Mouse (Mus musculus) intestine, embryonic 15.5 days (tissue): ENCODE measurements at regions not wholly inside any gene's neighbourhood (a gene's known extent, or its start where the extent isn't known, plus 50 kb on each side); places are given as distances from the start of the nearest gene placed in this dataset.

Experiments used
- ATAC-seq: fragments of 200-750 bp; cut with Nextera tagmentation; 2 replicates; pipeline ENCODE4 v1.8.0; 2017; ENCODE audit warnings: moderate TSS enrichment, moderate library complexity
- H3K27ac ChIP-seq: fragments of 300-500 bp; sonication (generic); 2 replicates; pipeline ENCODE4 v1.5.1; 2015; ENCODE audit warnings: mild to moderate bottlenecking, inconsistent platforms
- H3K27me3 ChIP-seq: fragments of 300-500 bp; sonication (generic); replicated peaks from 2 replicates; pipeline ENCODE4 v1.6.1; 2015; ENCODE audit warnings: inconsistent platforms
- H3K36me3 ChIP-seq: fragments of 300-500 bp; sonication (generic); 2 replicates; pipeline ENCODE4 v1.6.1; 2015; ENCODE audit warnings: inconsistent platforms
- H3K4me1 ChIP-seq: fragments of 300-500 bp; sonication (generic); replicated peaks from 2 replicates; pipeline ENCODE4 v1.6.1; 2015; ENCODE audit warnings: inconsistent platforms
- H3K4me2 ChIP-seq: fragments of 300-500 bp; sonication (generic); replicated peaks from 2 replicates; pipeline ENCODE4 v1.6.1; 2015; ENCODE audit warnings: mild to moderate bottlenecking, inconsistent platforms
- H3K4me3 ChIP-seq: fragments of 300-500 bp; sonication (generic); replicated peaks from 2 replicates; pipeline ENCODE4 v1.5.1; 2015; ENCODE audit warnings: inconsistent platforms
- H3K9ac ChIP-seq: fragments of 300-500 bp; sonication (generic); 2 replicates; pipeline ENCODE4 v1.6.1; 2015; ENCODE audit warnings: inconsistent platforms
- H3K9me3 ChIP-seq: fragments of 300-500 bp; sonication (generic); 2 replicates; pipeline ENCODE4 v1.6.1; 2016; ENCODE audit warnings: inconsistent platforms
- WGBS: fragments of 180-500 bp; shearing (Covaris S2); methylation state at CpG from one replicate; pipeline ENCODE4 v1.1.7; 2015; 5-methylcytosine and 5-hydroxymethylcytosine counted together

- no peaks in the 10 kb centered on the region for H3K9me3 ChIP-seq
- WGBS, result 91% methylated on average over 10 of the region's 10 CpGs
- no peaks in the 10 kb centered on the region for H3K4me1 ChIP-seq
- no peak overlapping the region for H3K27ac ChIP-seq
- no peaks in the 10 kb centered on the region for H3K27me3 ChIP-seq
- no peak for ATAC-seq
- no peak overlapping the region for H3K4me2 ChIP-seq
- no peak overlapping the region for H3K4me3 ChIP-seq
- H3K36me3 ChIP-seq, result no peaks in the 10 kb centered on the region
- no peak overlapping the region for H3K9ac ChIP-seq
These were observed 104.6 kb downstream of the Ube2e3 start for GRCm38 (mm10) chr2:78972288-78973117.

- Histone ChIP-seq H3K27ac (no peak overlapping the region), H3K4me1 (no peaks in the 10 kb centered on the region), H3K4me2 (no peak overlapping the region), H3K9me3 (no peaks in the 10 kb centered on the region), H3K4me3 (no peak overlapping the region), H3K27me3 (no peaks in the 10 kb centered on the region), H3K9ac (no peak overlapping the region), H3K36me3 (no peaks in the 10 kb centered on the region)
- no peak for ATAC-seq
- 99% methylated on average over 3 of the region's 3 CpGs for WGBS
These were observed 105.9 kb downstream of the Ube2e3 start for GRCm38 (mm10) chr2:78973811-78974210.

- H3K4me1 ChIP-seq, result no peaks in the 10 kb centered on the region
- H3K4me2 ChIP-seq, result no peak overlapping the region
- no peak for ATAC-seq
- no peaks in the 10 kb centered on the region for H3K9me3 ChIP-seq
- no peak overlapping the region for H3K4me3 ChIP-seq
- no peaks in the 10 kb centered on the region for H3K27me3 ChIP-seq
- no peak overlapping the region for H3K9ac ChIP-seq
- no peaks in the 10 kb centered on the region for H3K36me3 ChIP-seq
- WGBS, result 75% methylated on average over 2 of the region's 2 CpGs
- H3K27ac ChIP-seq, result no peak overlapping the region
These were observed 106.9 kb downstream of the Ube2e3 start for GRCm38 (mm10) chr2:78974683-78975392.

GRCm38 (mm10) chr2:78975393-78975774, 107.5 kb downstream of the Ube2e3 start:
- 83% methylated on average over 4 of the region's 4 CpGs for WGBS
- no peak for ATAC-seq
- H3K9me3 ChIP-seq, result no peaks in the 10 kb centered on the region
- H3K4me3 ChIP-seq, result no peak overlapping the region
- no peaks in the 10 kb centered on the region for H3K36me3 ChIP-seq
- no peaks in the 10 kb centered on the region for H3K27me3 ChIP-seq
- no peak overlapping the region for H3K4me2 ChIP-seq
- no peak overlapping the region for H3K9ac ChIP-seq
- no peak overlapping the region for H3K27ac ChIP-seq
- no peaks in the 10 kb centered on the region for H3K4me1 ChIP-seq

DNA sequence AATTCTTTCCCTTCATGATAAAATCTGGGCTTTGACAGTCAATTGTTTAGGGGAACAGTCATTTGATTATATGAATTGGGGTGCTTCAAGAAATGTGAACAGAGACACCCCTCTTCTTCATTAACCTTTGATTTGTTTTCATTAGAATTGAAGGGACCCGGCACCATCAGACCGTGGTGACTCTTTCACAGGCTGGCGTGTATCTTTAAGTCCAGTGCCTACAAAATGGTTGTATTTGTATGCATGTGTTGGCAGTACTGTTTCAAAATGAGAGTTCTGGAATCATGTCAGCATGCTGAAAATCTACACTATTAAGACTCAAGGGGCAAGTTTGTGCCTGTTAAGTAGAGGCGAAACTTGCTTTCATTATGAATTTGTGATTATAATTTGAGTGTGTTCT, 108.2 kb downstream of the Ube2e3 start:
- Histone ChIP-seq H3K27me3 (no peaks in the 10 kb centered on the region), H3K36me3 (no peaks in the 10 kb centered on the region), H3K4me3 (no peak overlapping the region), H3K4me2 (no peak overlapping the region), H3K4me1 (no peaks in the 10 kb centered on the region), H3K9me3 (no peaks in the 10 kb centered on the region), H3K27ac (no peak overlapping the region), H3K9ac (no peak overlapping the region)
- WGBS, result 93% methylated on average over 4 of the region's 4 CpGs
- ATAC-seq, result no peak

GRCm38 (mm10) chr2:78977632-78978397, 109.9 kb downstream of the Ube2e3 start:
- Histone ChIP-seq H3K9me3 (no peaks in the 10 kb centered on the region), H3K9ac (no peak overlapping the region), H3K4me1 (no peaks in the 10 kb centered on the region), H3K27ac (no peak overlapping the region), H3K36me3 (no peaks in the 10 kb centered on the region), H3K27me3 (no peaks in the 10 kb centered on the region), H3K4me3 (no peak overlapping the region), H3K4me2 (no peak overlapping the region)
- no peak for ATAC-seq
- 78% methylated on average over 5 of the region's 5 CpGs for WGBS

DNA sequence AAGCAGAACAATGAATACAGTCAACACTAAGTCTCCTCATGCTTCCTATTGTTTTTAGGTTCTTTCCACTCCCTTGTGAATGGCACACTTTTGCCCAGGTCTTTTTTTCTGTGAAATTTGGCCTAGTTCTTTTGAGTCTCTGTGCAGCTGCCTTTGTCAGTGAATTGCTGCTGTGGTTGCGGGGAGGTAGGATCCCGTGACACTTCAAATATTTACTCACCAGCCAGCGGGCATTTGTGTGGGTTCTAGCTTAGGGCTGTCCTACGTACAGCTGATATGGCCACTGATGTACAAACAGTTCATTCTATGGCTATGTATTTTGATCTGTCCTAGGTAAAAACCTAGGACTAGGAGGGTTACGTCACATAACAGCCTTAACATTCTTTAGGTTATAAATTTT, 112.1 kb downstream of the Ube2e3 start:
- Histone ChIP-seq H3K27me3 (no peaks in the 10 kb centered on the region), H3K36me3 (no peaks in the 10 kb centered on the region), H3K4me3 (no peak overlapping the region), H3K27ac (no peak overlapping the region), H3K4me2 (no peak overlapping the region), H3K4me1 (no peaks in the 10 kb centered on the region), H3K9ac (no peak overlapping the region), H3K9me3 (no peaks in the 10 kb centered on the region)
- 61% methylated on average over 5 of the region's 5 CpGs for WGBS
- ATAC-seq, result no peak

DNA sequence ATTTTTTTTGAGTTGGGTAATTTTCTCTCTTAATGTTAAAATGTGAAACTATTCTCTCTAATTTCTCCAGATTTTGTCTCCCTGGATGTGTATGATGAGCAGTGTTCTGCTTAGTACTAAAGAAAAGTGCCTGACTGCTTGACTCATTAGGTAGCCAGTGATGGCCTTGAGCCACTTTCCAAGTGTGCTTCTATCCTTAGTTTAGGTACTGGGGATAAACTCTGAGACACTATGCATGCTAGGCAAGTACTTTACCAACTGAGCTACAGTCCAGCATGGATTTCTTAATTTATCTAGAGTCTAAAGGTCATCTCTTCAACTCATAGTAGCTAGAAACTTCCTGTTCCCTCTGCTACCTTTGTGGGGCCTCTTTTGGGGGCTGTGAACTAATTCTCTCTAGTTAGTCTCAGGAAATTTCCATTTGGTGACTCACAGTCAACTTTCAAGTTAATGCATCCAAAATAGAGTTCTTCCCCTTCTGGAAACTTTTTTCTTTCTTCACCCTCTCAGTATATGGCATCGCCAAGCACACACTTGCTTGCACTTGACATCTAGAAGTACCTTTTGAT, 112.8 kb downstream of the Ube2e3 start:
- WGBS, result 88% methylated on average over 1 of the region's 1 CpGs
- H3K36me3 ChIP-seq, result no peaks in the 10 kb centered on the region
- H3K4me2 ChIP-seq, result no peak overlapping the region
- no peaks in the 10 kb centered on the region for H3K27me3 ChIP-seq
- ATAC-seq, result peak; percentile 91
- H3K4me3 ChIP-seq, result no peak overlapping the region
- H3K9me3 ChIP-seq, result no peaks in the 10 kb centered on the region
- H3K27ac ChIP-seq, result no peak overlapping the region
- H3K9ac ChIP-seq, result no peak overlapping the region
- no peaks in the 10 kb centered on the region for H3K4me1 ChIP-seq

DNA sequence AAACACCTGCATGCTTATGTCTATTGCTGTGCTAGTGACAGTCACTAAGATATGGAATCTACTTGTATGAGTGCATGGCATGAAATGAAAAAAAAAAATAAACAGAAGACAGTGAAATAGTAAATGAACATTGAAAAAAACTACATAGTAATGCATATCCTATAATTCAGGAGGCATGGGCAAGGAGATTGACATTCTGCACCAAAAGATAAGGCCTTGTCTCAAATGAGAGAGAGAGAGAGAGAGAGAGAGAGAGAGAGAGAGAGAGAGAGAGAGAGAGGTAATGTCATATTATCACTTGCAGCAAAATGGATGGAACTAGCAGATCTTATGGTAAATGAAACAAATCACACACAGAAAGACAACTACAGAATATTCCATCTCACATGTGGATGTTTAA, 115.4 kb downstream of the Ube2e3 start:
- Histone ChIP-seq H3K4me3 (no peak overlapping the region), H3K9ac (no peak overlapping the region), H3K4me2 (no peak overlapping the region), H3K4me1 (no peaks in the 10 kb centered on the region), H3K36me3 (no peaks in the 10 kb centered on the region), H3K27ac (no peak overlapping the region), H3K9me3 (no peaks in the 10 kb centered on the region), H3K27me3 (no peaks in the 10 kb centered on the region)
- no peak for ATAC-seq

DNA sequence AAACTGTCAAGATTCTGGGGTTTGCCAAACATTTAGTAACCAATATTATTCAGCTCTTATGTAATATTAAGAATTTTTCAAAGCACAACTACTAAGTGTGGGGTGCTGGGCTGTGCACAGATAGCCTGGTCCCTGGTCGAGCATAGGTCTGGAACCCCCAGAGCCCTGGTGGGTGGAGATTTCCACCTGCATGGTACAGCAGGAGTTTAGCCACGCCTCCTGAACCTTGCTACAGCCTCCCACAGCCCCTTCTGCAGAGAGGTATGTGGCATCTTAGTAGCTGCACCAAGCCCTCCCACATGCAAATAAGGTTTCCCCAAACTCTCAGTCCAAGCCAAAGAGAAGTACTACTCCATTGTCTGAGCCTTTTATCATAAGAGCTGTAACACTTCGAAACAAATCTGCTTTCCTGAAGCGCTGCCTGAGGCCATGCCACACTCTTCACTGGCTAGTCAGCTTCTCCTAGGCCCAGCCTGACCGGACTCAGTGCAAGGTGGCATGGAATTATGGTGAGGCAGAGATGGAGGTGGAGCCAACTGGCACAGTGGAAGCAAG, 116.1 kb downstream of the Ube2e3 start:
- H3K36me3 ChIP-seq, result no peaks in the 10 kb centered on the region
- H3K4me3 ChIP-seq, result no peak overlapping the region
- H3K27me3 ChIP-seq, result no peaks in the 10 kb centered on the region
- no peak overlapping the region for H3K4me2 ChIP-seq
- 69% methylated on average over 5 of the region's 5 CpGs for WGBS
- no peaks in the 10 kb centered on the region for H3K9me3 ChIP-seq
- H3K9ac ChIP-seq, result no peak overlapping the region
- H3K4me1 ChIP-seq, result no peaks in the 10 kb centered on the region
- no peak for ATAC-seq
- H3K27ac ChIP-seq, result no peak overlapping the region

- no peak overlapping the region for H3K9ac ChIP-seq
- H3K27ac ChIP-seq, result no peak overlapping the region
- no peak for ATAC-seq
- no peaks in the 10 kb centered on the region for H3K4me1 ChIP-seq
- no peaks in the 10 kb centered on the region for H3K27me3 ChIP-seq
- 84% methylated on average over 7 of the region's 7 CpGs for WGBS
- no peaks in the 10 kb centered on the region for H3K9me3 ChIP-seq
- no peak overlapping the region for H3K4me2 ChIP-seq
- no peak overlapping the region for H3K4me3 ChIP-seq
- H3K36me3 ChIP-seq, result no peaks in the 10 kb centered on the region
These were observed 119.1 kb downstream of the Ube2e3 start for GRCm38 (mm10) chr2:78986984-78987383.

GRCm38 (mm10) chr2:78987388-78987787, 119.5 kb downstream of the Ube2e3 start:
- no peak overlapping the region for H3K4me2 ChIP-seq
- no peaks in the 10 kb centered on the region for H3K4me1 ChIP-seq
- H3K27ac ChIP-seq, result no peak overlapping the region
- H3K9ac ChIP-seq, result no peak overlapping the region
- 87% methylated on average over 3 of the region's 3 CpGs for WGBS
- no peaks in the 10 kb centered on the region for H3K36me3 ChIP-seq
- no peaks in the 10 kb centered on the region for H3K9me3 ChIP-seq
- H3K4me3 ChIP-seq, result no peak overlapping the region
- no peak for ATAC-seq
- no peaks in the 10 kb centered on the region for H3K27me3 ChIP-seq
